Mouse (Mus musculus): Measurements from ENCODE around the gene Eif5a.

GRCm38 (mm10) chr11:69927501-69927900, 5.7 kb upstream of the Eif5a start:
- TF ChIP-seq POLR2A (IDR thresholded peaks at IDR 0.05; ENCODE audit: control insufficient read depth, extremely low read depth, insufficient read depth, low read length, poor library complexity): no peak
- TF ChIP-seq CTCF (IDR thresholded peaks at IDR 0.05; ENCODE audit: borderline replicate concordance, control insufficient read depth, extremely low read depth, insufficient read depth, low read length, poor library complexity): no peak
